ENCODE assay signal across 28 mouse cellular contexts in the genomic region with DNA sequence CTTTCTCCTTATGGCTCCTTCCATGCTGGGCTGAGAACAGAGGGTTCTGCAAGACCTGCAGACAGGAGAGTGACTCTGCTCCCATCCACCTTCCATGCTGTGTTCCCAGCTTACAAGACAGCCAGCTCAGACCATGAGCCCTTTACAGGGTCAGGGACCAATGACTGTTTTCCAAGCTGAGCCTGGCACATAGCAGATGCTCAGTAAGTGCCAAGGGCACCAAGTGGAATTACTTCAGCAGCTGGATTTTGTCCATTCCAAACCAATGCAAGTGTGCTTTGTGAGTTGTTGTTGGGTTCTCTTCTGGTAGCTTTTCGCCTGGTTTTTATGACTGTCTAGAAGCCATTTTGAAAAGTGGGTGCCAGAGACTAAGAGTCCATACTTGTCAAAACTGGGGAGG. TPM values are rescaled to one million over a fixed set of nuclear protein-coding genes. Genes with fewer than 3 reads are reported as not detected.
DNase-seq lines count a peak whose midpoint lies in the region; ATAC-seq lines count a peak whose summit lies in the region.
"Had no signal": no experiment of that assay in that cellular context is flagged by ENCODE, and none has a peak within 500 bp of the region (broad histone marks: within the 10 kb centered on the region; RNA-seq: fewer than 3 reads in every experiment).

No protein-coding gene starts in this region.

- 93% methylated on average over 1 of the region's 1 CpGs for WGBS in kidney, embryonic 14.5 days
- 72% methylated on average over 1 of the region's 1 CpGs for WGBS in intestine, embryonic 15.5 days

- H3K9ac ChIP-seq in kidney, embryonic 14.5 days (ENCODE audit: low read depth, low read length), result no peak overlapping the region
- no peak overlapping the region for H3K9ac ChIP-seq in intestine, embryonic 15.5 days
- H3K9ac ChIP-seq: embryonic facial prominence, embryonic 15.5 days; forebrain, embryonic 15.5 days; heart, embryonic 15.5 days; hindbrain, embryonic 15.5 days had no signal

- H3K27ac ChIP-seq in kidney, embryonic 14.5 days (ENCODE audit: low read depth, low read length), result no peak overlapping the region
- H3K27ac ChIP-seq in intestine, embryonic 15.5 days, result no peak overlapping the region
- H3K27ac ChIP-seq: embryonic facial prominence, embryonic 15.5 days; forebrain, embryonic 15.5 days; heart, embryonic 10.5 days; heart, embryonic 15.5 days; hindbrain, embryonic 15.5 days had no signal

- ATAC-seq in kidney, embryonic 14.5 days (ENCODE audit: low FRiP score, low TSS enrichment), result 0 out of 2 replicates have a peak, but pooled peaks have one; percentile 3
- ATAC-seq in intestine, embryonic 15.5 days, result no peak
- ATAC-seq: forebrain, embryonic 15.5 days had no signal

- H3K9me3 ChIP-seq in kidney, embryonic 14.5 days (ENCODE audit: control insufficient read depth, low read length), result no peaks in the 10 kb centered on the region
- no peaks in the 10 kb centered on the region for H3K9me3 ChIP-seq in intestine, embryonic 15.5 days
- H3K9me3 ChIP-seq: embryonic facial prominence, embryonic 15.5 days; forebrain, embryonic 15.5 days; heart, embryonic 10.5 days; heart, embryonic 15.5 days; hindbrain, embryonic 15.5 days had no signal

- no peak overlapping the region for H3K4me2 ChIP-seq in kidney, embryonic 14.5 days (replicated peaks; ENCODE audit: low read depth, low read length)
- H3K4me2 ChIP-seq in intestine, embryonic 15.5 days (replicated peaks), result no peak overlapping the region
- H3K4me2 ChIP-seq: embryonic facial prominence, embryonic 15.5 days; forebrain, embryonic 15.5 days; heart, embryonic 15.5 days; hindbrain, embryonic 15.5 days had no signal

- peak; percentile 30 for DNase-seq in adrenal gland, adult 8-10 months
- DNase-seq in adrenal gland, postnatal 25 days, result no peak
- no peak for DNase-seq in kidney, adult 18-20 months
- peak; percentile 54 for DNase-seq in adipocyte (ENCODE audit: low spot score)
- DNase-seq in adrenal gland, postnatal 36 days, result peak; percentile 19 to 39
- DNase-seq: cerebellum, adult 11 months; cerebellum, adult 8-10 months; cerebellum, postnatal 14 days; embryo, embryonic 11 days; gastrocnemius, postnatal 10 days; heart, adult 18-20 months; heart, postnatal 14 days had no signal

- H3K27me3 ChIP-seq in kidney, embryonic 14.5 days (ENCODE audit: control insufficient read depth, insufficient read depth, low read length), result peaks cover 6% of the 10 kb centered on the region; the same call in 1 of the 2 replicates
- H3K27me3 ChIP-seq in intestine, embryonic 15.5 days (replicated peaks), result peaks cover 21% of the 10 kb centered on the region; the same call in 1 of the 2 replicates
- H3K27me3 ChIP-seq: forebrain, embryonic 15.5 days; hindbrain, embryonic 15.5 days had no signal

- H3K4me3 ChIP-seq in kidney, embryonic 14.5 days (ENCODE audit: low read length), result no peak overlapping the region
- H3K4me3 ChIP-seq in intestine, embryonic 15.5 days (replicated peaks), result no peak overlapping the region
- H3K4me3 ChIP-seq: embryonic facial prominence, embryonic 15.5 days; erythroblast, embryonic 14.5 days; forebrain, embryonic 15.5 days; heart, embryonic 10.5 days; heart, embryonic 15.5 days; hindbrain, embryonic 15.5 days had no signal

- no peaks in the 10 kb centered on the region for H3K36me3 ChIP-seq in kidney, embryonic 14.5 days (ENCODE audit: control insufficient read depth, insufficient read depth, low read length)
- no peaks in the 10 kb centered on the region for H3K36me3 ChIP-seq in intestine, embryonic 15.5 days
- H3K36me3 ChIP-seq: embryonic facial prominence, embryonic 15.5 days; forebrain, embryonic 15.5 days; heart, embryonic 10.5 days; heart, embryonic 15.5 days; hindbrain, embryonic 15.5 days had no signal

- H3K4me1 ChIP-seq in kidney, embryonic 14.5 days (ENCODE audit: control insufficient read depth, insufficient read depth, low read length), result peaks cover 5% of the 10 kb centered on the region; the same call in 1 of the 2 replicates
- no peaks in the 10 kb centered on the region for H3K4me1 ChIP-seq in intestine, embryonic 15.5 days (replicated peaks)
- H3K4me1 ChIP-seq: embryonic facial prominence, embryonic 15.5 days; forebrain, embryonic 15.5 days; heart, embryonic 15.5 days; hindbrain, embryonic 15.5 days had no signal

RNA-seq across cellular contexts. Expression of gene Bsnd, which starts 8.3 kb away (rescaled TPM):
- total RNA-seq in adrenal gland, adult 8-10 months (2022), result under 1 TPM in 1 of 4 experiments, not detected in 3; 0.45 TPM
- total RNA-seq in adrenal gland, postnatal 25 days (2021), result not detected in 2 replicates
- polyA plus RNA-seq in kidney, embryonic 14.5 days (2014; fragmentation: Nextera tagmentation; extraction: Ambion mirVana), result 2.1 and 4.8 TPM in 2 replicates
- total RNA-seq in adrenal gland, postnatal 36 days (2021), result not detected
- polyA plus RNA-seq in intestine, embryonic 15.5 days (2015; fragmentation: Nextera tagmentation; extraction: Ambion mirVana), result not detected in 2 replicates
- total RNA-seq: adrenal gland, adult 18-20 months; common myeloid progenitor, adult 5-6 weeks; heart, adult 18-20 months; heart, postnatal 14 days; hematopoietic stem cell, adult 5-6 weeks had no signal
- polyA plus RNA-seq: brain, embryonic 14.5 days; C2C12; embryonic facial prominence, embryonic 11.5 days; erythroblast, embryonic 14.5 days; forebrain, embryonic 11.5 days; forebrain, embryonic 15.5 days; frontal cortex, adult 2 months; heart, embryonic 15.5 days had no signal

RNA-seq across cellular contexts. Expression of gene Pcsk9, which starts 19.7 kb away (rescaled TPM):
- total RNA-seq in adrenal gland, adult 8-10 months (2022), result under 1 TPM in 1 of 4 experiments, not detected in 3; 0.17 TPM
- total RNA-seq in adrenal gland, postnatal 25 days (2021), result 0.21 TPM in 1 of 2 replicates, not detected in the other
- polyA plus RNA-seq in kidney, embryonic 14.5 days (2014; fragmentation: Nextera tagmentation; extraction: Ambion mirVana), result 5.4 and 9.0 TPM in 2 replicates
- under 1 TPM in 1 of 2 experiments, not detected in 1; 0.33 TPM for total RNA-seq in adrenal gland, postnatal 36 days (2021)
- polyA plus RNA-seq in intestine, embryonic 15.5 days (2015; fragmentation: Nextera tagmentation; extraction: Ambion mirVana), result 155 and 161 TPM in 2 replicates
- total RNA-seq: adrenal gland, adult 18-20 months; common myeloid progenitor, adult 5-6 weeks; heart, adult 18-20 months; heart, postnatal 14 days had no signal

Comparison
In these comparisons a context has a peak if more than half of its experiments do, and no peak if none do; other contexts are left out.
1. DNase-seq: peak in adrenal gland, adult 8-10 months (single experiment), adipocyte (single experiment) and adrenal gland, postnatal 36 days (2 of 2); none in adrenal gland, postnatal 25 days (single experiment) and kidney, adult 18-20 months (single experiment).